Mouse (Mus musculus) limb, embryonic 14.5 days (tissue): ENCODE measurements around the gene Top3b. TPM values are rescaled to one million over a fixed set of nuclear protein-coding genes. Genes with fewer than 3 reads are reported as not detected.

Source experiments
- ATAC-seq: fragments of 200-750 bp; cut with Nextera tagmentation; 2 replicates; pipeline ENCODE4 v1.8.0; 2017; ENCODE audit warnings: low read depth, moderate number of reproducible peaks, moderate TSS enrichment; ENCODE audit not compliant: low FRiP score
- DNase-seq: peaks from one replicate; pipeline ENCODE4 v3.0.0-alpha.2; 2015; ENCODE audit warnings: low spot score
- H3K27ac ChIP-seq: fragments of 300-500 bp; sonication (generic); replicated peaks from 2 replicates; pipeline ENCODE4 v1.5.1; 2014; ENCODE audit warnings: low read depth, mild to moderate bottlenecking, low read length, moderate library complexity, mixed read lengths
- H3K27me3 ChIP-seq: fragments of 300-500 bp; sonication (generic); 2 replicates; pipeline ENCODE4 v1.6.1; 2014; ENCODE audit warnings: low read length, mixed read lengths; ENCODE audit not compliant: control insufficient read depth, insufficient read depth
- H3K36me3 ChIP-seq: fragments of 300-500 bp; sonication (generic); 2 replicates; pipeline ENCODE4 v1.6.1; 2014; ENCODE audit warnings: mild to moderate bottlenecking, low read length, moderate library complexity, mixed read lengths; ENCODE audit not compliant: control insufficient read depth, insufficient read depth
- H3K4me1 ChIP-seq: fragments of 300-500 bp; sonication (generic); 2 replicates; pipeline ENCODE4 v1.6.1; 2014; ENCODE audit warnings: antibody characterized with exemption, low read length, mixed read lengths; ENCODE audit not compliant: control insufficient read depth, insufficient read depth
- H3K4me2 ChIP-seq: fragments of 300-500 bp; sonication (generic); replicated peaks from 2 replicates; pipeline ENCODE4 v1.6.1; 2014; ENCODE audit warnings: low read depth, mild to moderate bottlenecking, low read length, moderate library complexity; ENCODE audit not compliant: severe bottlenecking
- H3K4me3 ChIP-seq: fragments of 300-500 bp; sonication (generic); replicated peaks from 2 replicates; pipeline ENCODE4 v1.5.1; 2014; ENCODE audit warnings: low read length
- H3K9ac ChIP-seq: fragments of 300-500 bp; sonication (generic); 2 replicates; pipeline ENCODE4 v1.6.1; 2014; ENCODE audit warnings: mild to moderate bottlenecking, low read depth, low read length, moderate library complexity; ENCODE audit not compliant: severe bottlenecking
- H3K9me3 ChIP-seq: fragments of 300-500 bp; sonication (generic); 2 replicates; pipeline ENCODE4 v1.6.1; 2016; ENCODE audit warnings: low read length; ENCODE audit not compliant: control insufficient read depth
- POLR2A ChIP-seq: fragments of 200-500 bp; IDR thresholded peaks from 2 replicates; pipeline ENCODE4 v1.8.0; 2012; ENCODE audit warnings: inconsistent platforms, mild to moderate bottlenecking, moderate library complexity, borderline replicate concordance; ENCODE audit not compliant: insufficient read depth, insufficient read length; ENCODE audit errors: extremely low read depth
- WGBS: fragments of 180-500 bp; shearing (Covaris S2); extraction: QIAGEN DNeasy Blood & Tissue Kit; methylation state at CpG from one replicate; pipeline ENCODE4 v1.1.7; 2014; 5-methylcytosine and 5-hydroxymethylcytosine counted together
- polyA plus RNA-seq, 2 experiments: library from polyadenylated mRNA; depleted of rRNA in 1 of 2; stranded (reverse) in 1 of 2; unstranded in 1 of 2; fragments of >200 nt; fragmentation: Nextera tagmentation in 1 of 2; extraction: Ambion mirVana in 1 of 2; gene quantifications; 2 replicates each; pipeline versions ENCODE4 v1.2.1 to v1.2.3; 2012 to 2014

The Top3b gene
- polyA plus RNA-seq, 2 experiments, result 71.5 to 120 TPM

DNA sequence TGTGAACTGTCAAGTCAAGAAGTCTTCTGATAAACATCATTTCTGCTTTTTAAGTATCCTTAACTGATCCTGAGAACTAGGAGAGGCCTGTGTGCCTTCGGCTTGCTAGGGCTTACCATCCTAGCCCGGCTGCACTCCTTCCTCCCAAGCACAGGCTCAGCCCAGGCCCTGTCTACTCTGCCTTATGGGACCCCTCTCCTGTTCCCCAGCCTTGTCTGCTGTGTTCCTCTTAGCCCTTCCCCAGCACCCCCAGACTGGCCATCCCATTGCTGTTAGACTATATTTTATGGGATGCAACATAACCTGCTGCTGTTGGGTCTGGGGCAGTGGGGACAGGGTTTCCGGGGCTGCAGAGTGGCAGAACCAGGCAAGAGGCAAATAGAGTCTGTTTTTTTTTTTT, 59.8 kb downstream of the Top3b start:
- Histone ChIP-seq H3K4me2 (no peak overlapping the region), H3K27ac (no peak overlapping the region), H3K4me3 (no peak overlapping the region), H3K4me1 (no peaks in the 10 kb centered on the region), H3K9ac (no peak overlapping the region), H3K9me3 (no peaks in the 10 kb centered on the region), H3K36me3 (peaks cover 10% of the 10 kb centered on the region), H3K27me3 (no peaks in the 10 kb centered on the region)
- WGBS, result 91% methylated on average over 3 of the region's 3 CpGs
- DNase-seq (no peak), ATAC-seq (no peak)
- TF ChIP-seq POLR2A, result no peak

DNA sequence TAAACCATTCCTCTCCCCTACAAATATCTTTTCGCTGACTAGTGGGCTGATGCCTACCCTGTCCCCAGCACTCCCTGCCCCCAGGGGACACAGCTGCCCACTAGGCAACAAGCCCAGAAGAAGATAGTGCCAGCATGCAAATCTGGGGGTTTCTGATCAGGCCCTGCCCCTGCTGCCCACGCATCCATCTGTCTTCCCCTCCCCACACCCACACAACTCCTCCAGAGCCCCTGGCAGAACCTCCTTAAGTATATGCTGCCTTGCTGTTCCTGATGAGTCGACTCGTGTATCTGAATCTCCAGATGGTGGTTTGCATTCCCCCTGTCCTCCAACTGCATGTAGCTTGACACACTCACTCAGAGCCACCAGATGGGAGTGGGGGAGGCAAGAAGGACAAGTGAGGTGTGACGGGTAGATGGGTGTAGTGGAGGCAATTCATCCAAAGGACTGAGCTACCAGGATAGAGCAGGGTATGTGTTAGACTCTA, 60.3 kb downstream of the Top3b start:
- no peak for ATAC-seq
- no peaks in the 10 kb centered on the region for H3K4me1 ChIP-seq
- no peak overlapping the region for H3K4me2 ChIP-seq
- 70% methylated on average over 5 of the region's 5 CpGs for WGBS
- no peak overlapping the region for H3K9ac ChIP-seq
- H3K36me3 ChIP-seq, result peaks cover 7% of the 10 kb centered on the region
- H3K4me3 ChIP-seq, result no peak overlapping the region
- H3K27me3 ChIP-seq, result no peaks in the 10 kb centered on the region
- no peak for TF ChIP-seq POLR2A
- no peak for DNase-seq
- H3K9me3 ChIP-seq, result no peaks in the 10 kb centered on the region
- H3K27ac ChIP-seq, result no peak overlapping the region

DNA sequence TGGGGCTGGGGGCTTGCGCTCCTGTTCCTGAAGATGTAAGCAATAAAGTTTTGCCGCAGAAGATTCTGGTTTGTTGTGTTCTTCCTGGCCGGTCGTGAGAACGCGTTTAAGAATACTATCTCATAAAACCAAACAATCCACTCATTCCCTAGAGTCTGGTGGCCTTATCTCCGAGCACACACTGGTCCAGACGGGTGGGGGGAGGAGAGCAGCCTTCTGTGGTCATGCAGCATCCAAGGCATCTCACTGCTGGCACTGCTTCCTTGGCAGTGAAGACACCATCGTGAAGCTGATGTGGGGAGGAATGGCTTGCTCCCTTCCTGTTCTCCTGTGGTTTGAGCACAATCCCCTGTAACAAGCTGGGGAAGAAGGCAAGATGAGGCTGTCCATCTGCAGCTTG, 69.0 kb downstream of the Top3b start:
- H3K4me2 ChIP-seq, result no peak overlapping the region
- H3K27me3 ChIP-seq, result no peaks in the 10 kb centered on the region
- H3K9ac ChIP-seq, result no peak overlapping the region
- no peaks in the 10 kb centered on the region for H3K4me1 ChIP-seq
- no peak overlapping the region for H3K4me3 ChIP-seq
- no peak overlapping the region for H3K27ac ChIP-seq
- no peak for TF ChIP-seq POLR2A
- WGBS, result 94% methylated on average over 9 of the region's 9 CpGs
- DNase-seq (no peak), ATAC-seq (no peak)
- no peaks in the 10 kb centered on the region for H3K36me3 ChIP-seq
- no peaks in the 10 kb centered on the region for H3K9me3 ChIP-seq

DNA sequence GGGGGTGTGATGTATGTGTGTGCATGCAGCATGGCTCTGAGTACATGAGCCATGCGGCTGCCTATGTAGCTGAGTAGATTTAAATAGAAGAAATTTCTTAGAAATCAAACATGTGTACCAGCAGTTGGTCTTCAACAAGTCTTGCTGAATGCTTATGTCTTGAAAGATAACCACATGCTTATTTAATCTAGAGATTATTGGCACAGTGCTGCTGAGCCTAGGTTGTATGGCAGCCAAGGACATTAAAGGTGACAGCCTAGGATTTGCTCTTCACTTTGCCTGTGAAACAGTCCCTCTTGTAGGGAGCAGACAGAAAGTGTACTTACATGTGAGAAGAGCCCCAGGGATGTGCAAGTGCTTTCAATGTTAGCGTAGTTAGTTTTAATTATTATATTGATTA, 70.5 kb downstream of the Top3b start:
- Histone ChIP-seq H3K4me1 (no peaks in the 10 kb centered on the region), H3K9me3 (no peaks in the 10 kb centered on the region), H3K27ac (no peak overlapping the region), H3K9ac (no peak overlapping the region), H3K4me3 (no peak overlapping the region), H3K4me2 (no peak overlapping the region), H3K36me3 (no peaks in the 10 kb centered on the region), H3K27me3 (no peaks in the 10 kb centered on the region)
- ATAC-seq, result no peak
- 93% methylated on average over 2 of the region's 2 CpGs for WGBS
- TF ChIP-seq POLR2A, result no peak
- no peak for DNase-seq

Other genes starting within 250 kb of the Top3b start
- not detected in 2 replicates for gene Olfr19, start 194.3 kb upstream of the Top3b start, polyA plus RNA-seq (2012; rRNA removed)
- gene Olfr19, start 194.3 kb upstream of the Top3b start, polyA plus RNA-seq (2014; fragmentation: Nextera tagmentation; extraction: Ambion mirVana), result not detected in 2 replicates
- 0.09 TPM in 1 of 2 replicates, not detected in the other for gene Spag6l, start 41.3 kb upstream of the Top3b start, polyA plus RNA-seq (2012; rRNA removed)
- 0.19 TPM in 1 of 2 replicates, not detected in the other for gene Spag6l, start 41.3 kb upstream of the Top3b start, polyA plus RNA-seq (2014; fragmentation: Nextera tagmentation; extraction: Ambion mirVana)
- 0.18 and 0.27 TPM in 2 replicates for gene Igll1, start 6.8 kb upstream of the Top3b start, polyA plus RNA-seq (2012; rRNA removed)
- 0.45 and 0.47 TPM in 2 replicates for gene Igll1, start 6.8 kb upstream of the Top3b start, polyA plus RNA-seq (2014; fragmentation: Nextera tagmentation; extraction: Ambion mirVana)
- gene Vpreb1, start 107 bp downstream of the Top3b start, polyA plus RNA-seq (2012; rRNA removed), result 4.0 and 5.6 TPM in 2 replicates
- 3.4 and 3.8 TPM in 2 replicates for gene Vpreb1, start 107 bp downstream of the Top3b start, polyA plus RNA-seq (2014; fragmentation: Nextera tagmentation; extraction: Ambion mirVana)
- gene Ppm1f, start 25.7 kb downstream of the Top3b start, polyA plus RNA-seq (2012; rRNA removed), result 31.0 and 32.4 TPM in 2 replicates
- 22.0 and 24.2 TPM in 2 replicates for gene Ppm1f, start 25.7 kb downstream of the Top3b start, polyA plus RNA-seq (2014; fragmentation: Nextera tagmentation; extraction: Ambion mirVana)
- gene Mapk1, start 112.6 kb downstream of the Top3b start, polyA plus RNA-seq (2012; rRNA removed), result 126 and 135 TPM in 2 replicates
- gene Mapk1, start 112.6 kb downstream of the Top3b start, polyA plus RNA-seq (2014; fragmentation: Nextera tagmentation; extraction: Ambion mirVana), result 186 and 188 TPM in 2 replicates
- 20.3 and 20.7 TPM in 2 replicates for gene Ypel1, start 199.0 kb downstream of the Top3b start, polyA plus RNA-seq (2012; rRNA removed)
- gene Ypel1, start 199.0 kb downstream of the Top3b start, polyA plus RNA-seq (2014; fragmentation: Nextera tagmentation; extraction: Ambion mirVana), result 36.9 and 42.9 TPM in 2 replicates
- gene Ppil2, start 240.5 kb downstream of the Top3b start, polyA plus RNA-seq (2012; rRNA removed), result 126 and 131 TPM in 2 replicates
- gene Ppil2, start 240.5 kb downstream of the Top3b start, polyA plus RNA-seq (2014; fragmentation: Nextera tagmentation; extraction: Ambion mirVana), result 116 and 133 TPM in 2 replicates